Mouse (Mus musculus) erythroblast, embryonic 14.5 days (primary cell): Measurements from ENCODE around the gene Mlxipl. TPM values are rescaled to one million over a fixed set of nuclear protein-coding genes. Genes with fewer than 3 reads are reported as not detected.

Experiments
- H3K27me3 ChIP-seq: 2 replicates; pipeline ENCODE4 v1.6.1; 2012; ENCODE audit warnings: inconsistent platforms; ENCODE audit not compliant: control insufficient read depth
- H3K36me3 ChIP-seq: 2 replicates; pipeline ENCODE4 v1.6.1; 2012; ENCODE audit warnings: mild to moderate bottlenecking, inconsistent platforms; ENCODE audit not compliant: control insufficient read depth
- H3K4me1 ChIP-seq: 2 replicates; pipeline ENCODE4 v1.6.1; 2012; ENCODE audit warnings: inconsistent platforms; ENCODE audit not compliant: control insufficient read depth
- H3K4me3 ChIP-seq: replicated peaks from 2 replicates; pipeline ENCODE3; 2012; ENCODE audit warnings: moderate library complexity, mild to moderate bottlenecking, inconsistent platforms
- H3K9me3 ChIP-seq: 2 replicates; pipeline ENCODE4 v1.6.1; 2012; ENCODE audit warnings: low read length, inconsistent platforms, mixed read lengths; ENCODE audit not compliant: control insufficient read depth
- GATA1 ChIP-seq: IDR thresholded peaks from 2 replicates; pipeline ENCODE4 v1.6.1; 2012; ENCODE audit warnings: low read length, inconsistent platforms, mixed read lengths
- TAL1 ChIP-seq: IDR thresholded peaks from 3 replicates; pipeline ENCODE4 v1.6.1; 2012; ENCODE audit warnings: low read length, inconsistent platforms, mixed read lengths
- polyA plus RNA-seq: library from polyadenylated mRNA; stranded (reverse); fragments of >175 nt; gene quantifications from 2 replicates; pipeline ENCODE4 v1.2.3, GENCODE M21; 2012

The Mlxipl gene
- polyA plus RNA-seq, 1 experiment = 0.03 TPM

- Histone ChIP-seq H3K9me3 (no peaks in the 10 kb centered on the region), H3K36me3 (peaks cover 66% of the 10 kb centered on the region), H3K4me3 (no peak overlapping the region), H3K4me1 (peaks cover 18% of the 10 kb centered on the region), H3K27me3 (no peaks in the 10 kb centered on the region)
- TF ChIP-seq TAL1 = no peak
- no peak for TF ChIP-seq GATA1
Observed at GRCm38 (mm10) chr5:135181776-135182175, 92.1 kb downstream of the Mlxipl start.

GRCm38 (mm10) chr5:135183131-135183861 lies 93.6 kb downstream of the Mlxipl start:
- Histone ChIP-seq H3K4me3 (no peak overlapping the region), H3K4me1 (peaks cover 18% of the 10 kb centered on the region), H3K27me3 (no peaks in the 10 kb centered on the region), H3K36me3 (peaks cover 50% of the 10 kb centered on the region), H3K9me3 (no peaks in the 10 kb centered on the region)
- TF ChIP-seq GATA1 = no peak
- no peak for TF ChIP-seq TAL1

- Histone ChIP-seq H3K36me3 (peaks cover 47% of the 10 kb centered on the region), H3K4me1 (peaks cover 32% of the 10 kb centered on the region), H3K27me3 (no peaks in the 10 kb centered on the region), H3K9me3 (no peaks in the 10 kb centered on the region), H3K4me3 (no peak overlapping the region)
- TF ChIP-seq GATA1 (no peak), TAL1 (no peak)
Observed at GRCm38 (mm10) chr5:135185016-135185415, 95.3 kb downstream of the Mlxipl start.

GRCm38 (mm10) chr5:135185596-135185995 lies 95.9 kb downstream of the Mlxipl start:
- peak overlapping the region; percentile 99 for H3K4me3 ChIP-seq
- H3K4me1 ChIP-seq = peaks cover 37% of the 10 kb centered on the region
- H3K27me3 ChIP-seq = no peaks in the 10 kb centered on the region

GRCm38 (mm10) chr5:135186231-135186620 lies 96.5 kb downstream of the Mlxipl start:
- peaks cover 39% of the 10 kb centered on the region for H3K4me1 ChIP-seq

More at GRCm38 (mm10) chr5:135185596-135185995, 95.9 kb downstream of the Mlxipl start:
- TF ChIP-seq TAL1 = no peak
- TF ChIP-seq GATA1 = no peak
- Histone ChIP-seq H3K9me3 (no peaks in the 10 kb centered on the region), H3K36me3 (peaks cover 47% of the 10 kb centered on the region)

GRCm38 (mm10) chr5:135186621-135187348 lies 97.1 kb downstream of the Mlxipl start, which contains the start of gene Baz1b:
Baz1b (plus strand) TSS chr5:135187264.
- H3K27me3 ChIP-seq = no peaks in the 10 kb centered on the region
- H3K4me1 ChIP-seq = peaks cover 41% of the 10 kb centered on the region
- H3K4me3 ChIP-seq = peak within 1 kb of the TSS; percentile 99
- TF ChIP-seq GATA1 (no peak), TAL1 (no peak)
- H3K9me3 ChIP-seq = no peaks in the 10 kb centered on the region
- peaks cover 46% of the 10 kb centered on the region for H3K36me3 ChIP-seq

More at GRCm38 (mm10) chr5:135186231-135186620, 96.5 kb downstream of the Mlxipl start:
- Histone ChIP-seq H3K9me3 (no peaks in the 10 kb centered on the region), H3K4me3 (peak overlapping the region; percentile 99), H3K36me3 (peaks cover 46% of the 10 kb centered on the region), H3K27me3 (no peaks in the 10 kb centered on the region)
- no peak for TF ChIP-seq GATA1
- no peak for TF ChIP-seq TAL1

GRCm38 (mm10) chr5:135187349-135188213 lies 97.9 kb downstream of the Mlxipl start:
- peak; percentile 4; the same call in 1 of the 2 replicates for TF ChIP-seq GATA1
- no peak for TF ChIP-seq TAL1
- Histone ChIP-seq H3K4me1 (peaks cover 47% of the 10 kb centered on the region), H3K36me3 (peaks cover 46% of the 10 kb centered on the region), H3K4me3 (peak overlapping the region; percentile 99), H3K9me3 (no peaks in the 10 kb centered on the region), H3K27me3 (no peaks in the 10 kb centered on the region)

Other genes with a start within 250 kb of the Mlxipl start
- gene Tmem270, start 183.2 kb upstream of the Mlxipl start, polyA plus RNA-seq = 0.04 TPM in 1 of 2 replicates, not detected in the other
- gene Cldn13, start 174.4 kb upstream of the Mlxipl start, polyA plus RNA-seq = 5.9 and 6.1 TPM in 2 replicates
- gene Mettl27, start 157.5 kb upstream of the Mlxipl start, polyA plus RNA-seq = 5.8 and 6.4 TPM in 2 replicates
- gene Cldn4, start 143.0 kb upstream of the Mlxipl start, polyA plus RNA-seq = not detected in 2 replicates
- gene Cldn3, start 103.7 kb upstream of the Mlxipl start, polyA plus RNA-seq = 0.04 TPM in 1 of 2 replicates, not detected in the other
- 1.8 and 2.2 TPM in 2 replicates for gene Abhd11, start 80.7 kb upstream of the Mlxipl start, polyA plus RNA-seq
- 0.05 and 0.07 TPM in 2 replicates for gene Stx1a, start 66.4 kb upstream of the Mlxipl start, polyA plus RNA-seq
- gene Dnajc30, start 25.7 kb upstream of the Mlxipl start, polyA plus RNA-seq = 5.0 and 5.9 TPM in 2 replicates
- gene Bud23, start 24.9 kb upstream of the Mlxipl start, polyA plus RNA-seq = 12.3 TPM in 2 replicates
- gene Vps37d, start 11.6 kb upstream of the Mlxipl start, polyA plus RNA-seq = not detected in 2 replicates
- 0.58 and 0.84 TPM in 2 replicates for gene Tbl2, start 59.8 kb downstream of the Mlxipl start, polyA plus RNA-seq
- gene Bcl7b, start 78.4 kb downstream of the Mlxipl start, polyA plus RNA-seq = 9.0 and 9.3 TPM in 2 replicates
- gene Baz1b, start 97.4 kb downstream of the Mlxipl start, polyA plus RNA-seq = 2.5 and 2.8 TPM in 2 replicates
- 0.01 TPM in 1 of 2 replicates, not detected in the other for gene Fzd9, start 161.3 kb downstream of the Mlxipl start, polyA plus RNA-seq